Mouse (Mus musculus): ENCODE measurements around the gene Ctag2. TPM values are rescaled to one million over a fixed set of nuclear protein-coding genes. Genes with fewer than 3 reads are reported as not detected.

Gene Ctag2
- polyA plus RNA-seq (2015; fragmentation: Nextera tagmentation; extraction: Ambion mirVana): not detected in 2 replicates

GRCm38 (mm10) chrX:65047344-65047743 is at the start of gene Ctag2:
TSS of gene Ctag2 (plus strand) at chrX:65047644.

Measured in skeletal muscle tissue, postnatal 0 days (tissue).